In the genomic region with DNA sequence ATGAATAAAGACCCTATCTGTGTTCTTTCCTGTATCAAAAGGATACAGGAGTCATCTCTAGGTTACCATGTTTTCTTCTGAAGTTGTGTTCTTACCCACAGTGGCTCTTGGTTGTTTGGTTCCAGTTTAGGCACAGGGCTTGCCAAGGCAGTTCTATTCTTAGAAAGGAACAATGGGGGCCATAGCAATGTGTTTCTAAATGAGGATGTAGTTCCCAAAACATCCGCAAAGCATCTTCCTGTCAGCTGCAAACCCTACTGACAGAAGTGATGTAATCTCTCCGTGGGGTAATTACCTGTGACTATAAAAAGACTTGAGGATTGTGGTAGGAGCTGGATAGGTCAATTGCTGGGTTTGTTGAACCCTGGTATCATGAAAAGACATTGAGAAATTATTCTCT, we compare ENCODE assay signal across 12 mouse cellular contexts. TPM values are rescaled to one million over a fixed set of nuclear protein-coding genes. Genes with fewer than 3 reads are reported as not detected.
A peak's percentile ranks its signal among the peaks of the same experiment; 100 is the strongest.
DNase-seq lines count a peak whose midpoint lies in the region; ATAC-seq and TF ChIP-seq lines count a peak whose summit lies in the region.
"Had no signal": no experiment of that assay in that cellular context is flagged by ENCODE, and none has a peak within 500 bp of the region (broad histone marks: within the 10 kb centered on the region; RNA-seq: fewer than 3 reads in every experiment).

No protein-coding gene starts in this region.

- H3K4me2 ChIP-seq in lung, embryonic 14.5 days = no peak overlapping the region
- H3K4me2 ChIP-seq: kidney, embryonic 15.5 days; limb, embryonic 12.5 days; midbrain, embryonic 12.5 days; stomach, embryonic 15.5 days had no signal

- H3K27ac ChIP-seq in lung, embryonic 14.5 days (ENCODE audit: low read depth) = no peak overlapping the region
- H3K27ac ChIP-seq: kidney, embryonic 15.5 days; limb, embryonic 12.5 days; midbrain, embryonic 12.5 days; stomach, embryonic 15.5 days had no signal

- H3K4me3 ChIP-seq in lung, embryonic 14.5 days (ENCODE audit: low read depth, low read length) = no peak overlapping the region
- H3K4me3 ChIP-seq in lung, adult 2 months (replicated peaks; ENCODE audit: extremely low read depth, low read depth, low read length) = no peak overlapping the region
- H3K4me3 ChIP-seq: kidney, embryonic 15.5 days; limb, embryonic 12.5 days; midbrain, embryonic 12.5 days; stomach, embryonic 15.5 days had no signal

- TF ChIP-seq CTCF in lung, embryonic 14.5 days (IDR thresholded peaks at IDR 0.05; ENCODE audit: low read depth) = no peak
- no peak for TF ChIP-seq CTCF in lung, adult 2 months (IDR thresholded peaks at IDR 0.05; ENCODE audit: insufficient read depth, low read length)

- H3K9me3 ChIP-seq in lung, embryonic 14.5 days (ENCODE audit: low read depth, low read length) = no peaks in the 10 kb centered on the region
- H3K9me3 ChIP-seq: kidney, embryonic 15.5 days; limb, embryonic 12.5 days; midbrain, embryonic 12.5 days; stomach, embryonic 15.5 days had no signal

- no peak overlapping the region for H3K9ac ChIP-seq in lung, embryonic 14.5 days
- H3K9ac ChIP-seq: kidney, embryonic 15.5 days; limb, embryonic 12.5 days; midbrain, embryonic 12.5 days; stomach, embryonic 15.5 days had no signal

- H3K36me3 ChIP-seq in lung, embryonic 14.5 days (ENCODE audit: insufficient read depth) = 0 out of 2 replicates have a peak, but pooled peaks cover 6% of the 10 kb centered on the region
- H3K36me3 ChIP-seq in splenic B cell, adult 2 months (ENCODE audit: control insufficient read depth, insufficient read depth, low read length, poor library complexity, severe bottlenecking) = peaks cover 5% of the 10 kb centered on the region; the same call in 1 of the 2 replicates
- H3K36me3 ChIP-seq: kidney, embryonic 15.5 days; limb, embryonic 12.5 days; midbrain, embryonic 12.5 days; stomach, embryonic 15.5 days had no signal

- peaks cover 10% of the 10 kb centered on the region for H3K4me1 ChIP-seq in lung, embryonic 14.5 days (ENCODE audit: insufficient read depth)
- peaks cover 44% of the 10 kb centered on the region for H3K4me1 ChIP-seq in lung, adult 2 months (ENCODE audit: control insufficient read depth, insufficient read depth, low read length)

- no peaks in the 10 kb centered on the region for H3K27me3 ChIP-seq in lung, embryonic 14.5 days (ENCODE audit: insufficient read depth, low read length)
- no peaks in the 10 kb centered on the region for H3K27me3 ChIP-seq in splenic B cell, adult 2 months (ENCODE audit: control insufficient read depth, insufficient read depth, low read length, poor library complexity, severe bottlenecking)
- H3K27me3 ChIP-seq: kidney, embryonic 15.5 days; limb, embryonic 12.5 days; midbrain, embryonic 12.5 days; stomach, embryonic 15.5 days had no signal

- no peak for DNase-seq in frontal cortex, postnatal 14 days (ENCODE audit: low spot score in 2 of 2)
- DNase-seq in lung, embryonic 14.5 days = peak; percentile 55
- DNase-seq in lung, adult 2 months = no peak
- peak; percentile 71 for DNase-seq in splenic B cell, adult 2 months (ENCODE audit: low read depth, low spot score)
- no peak for DNase-seq in cerebellum, postnatal 4 days (ENCODE audit: low spot score in 2 of 2)
- no peak for DNase-seq in left cerebral cortex, adult 8-10 months (ENCODE audit: low spot score in 2 of 2)

- no peak for TF ChIP-seq POLR2A in lung, adult 2 months (IDR thresholded peaks at IDR 0.05; ENCODE audit: borderline replicate concordance, extremely low read depth, low read depth, low read length)

- peak; percentile 20; the same call in 1 of the 2 replicates for ATAC-seq in frontal cortex, adult (ENCODE audit: low TSS enrichment)
- no peak for ATAC-seq in lung, embryonic 14.5 days (ENCODE audit: insufficient read depth)
- ATAC-seq in hematopoietic stem cell, adult 5-6 weeks (replicated peaks in 1 of 2; ENCODE audit: insufficient read depth in 1 of 2, low FRiP score in 2 of 2, low TSS enrichment in 1 of 2, low read depth in 1 of 2, poor library complexity in 2 of 2, severe bottlenecking in 2 of 2) = peak; percentile 28 to 63; a peak in 1 of 4 replicates

- WGBS in lung, embryonic 14.5 days = 65% methylated on average over 2 of the region's 2 CpGs
- 20% methylated on average over 2 of the region's 2 CpGs for WGBS in lung, adult 2 months

RNA-seq across cellular contexts. Expression of a gene that starts 43.2 kb away (rescaled TPM):
- 20.5 and 21.2 TPM in 2 replicates for polyA plus RNA-seq in lung, embryonic 14.5 days (2014; fragmentation: Nextera tagmentation; extraction: Ambion mirVana)
- polyA plus RNA-seq in lung, adult 2 months (2012; rRNA removed) = 83.3 and 102 TPM in 2 replicates
- total RNA-seq in hematopoietic stem cell, adult 5-6 weeks (2017) = 27.5 and 31.9 TPM in 2 replicates
- 10 to 100 TPM; 34.7 to 38.2 (median 35.5) TPM for total RNA-seq in left cerebral cortex, adult 8-10 months (2022)

Comparison
In these comparisons a context has a peak if more than half of its experiments do, and no peak if none do; other contexts are left out.
1. DNase-seq: peak in lung, embryonic 14.5 days (single experiment) and splenic B cell, adult 2 months (single experiment); none in frontal cortex, postnatal 14 days (0 of 2), lung, adult 2 months (single experiment), cerebellum, postnatal 4 days (0 of 2) and left cerebral cortex, adult 8-10 months (0 of 2).